Mouse (Mus musculus) layer of hippocampus, postnatal 14 days (tissue): ENCODE measurements around the gene Kansl1l. TPM values are rescaled to one million over a fixed set of nuclear protein-coding genes. Genes with fewer than 3 reads are reported as not detected.
A peak's percentile ranks its signal among the peaks of the same experiment; 100 is the strongest.

Experiments
- DNase-seq, 2 experiments: peaks; one replicate each; pipeline ENCODE4 v3.0.0; 2021 to 2022; ENCODE audit warnings: low spot score in 2 of 2, mixed read lengths in 1 of 2
- long read RNA-seq, 2 experiments: library from polyadenylated mRNA; stranded (forward); transcript quantifications; one replicate each; pipeline ENCODE4 v2.0.0; 2021
- total RNA-seq, 2 experiments: library from RNA; stranded (reverse); gene quantifications; 2 replicates each; pipeline ENCODE4 v1.2.3; 2021

Gene Kansl1l
- 10 to 100 TPM; 14.3 to 15.0 TPM for total RNA-seq
- long read RNA-seq, experiment 1, partial matches to known transcripts = 0 of 1 reads
- long read RNA-seq, experiment 1, other reads (novel, unspliced or antisense) = 1 of 1 reads
- long read RNA-seq, experiment 2, partial matches to known transcripts = 1 of 3 reads
- long read RNA-seq, experiment 2, other reads (novel, unspliced or antisense) = 2 of 3 reads

- DNase-seq = peak; percentile 88 to 95
These were observed at the start of gene Kansl1l for GRCm38 (mm10) chr1:66817453-66817839. Gene Kansl1l (minus strand): TSS chr1:66817562.

DNA sequence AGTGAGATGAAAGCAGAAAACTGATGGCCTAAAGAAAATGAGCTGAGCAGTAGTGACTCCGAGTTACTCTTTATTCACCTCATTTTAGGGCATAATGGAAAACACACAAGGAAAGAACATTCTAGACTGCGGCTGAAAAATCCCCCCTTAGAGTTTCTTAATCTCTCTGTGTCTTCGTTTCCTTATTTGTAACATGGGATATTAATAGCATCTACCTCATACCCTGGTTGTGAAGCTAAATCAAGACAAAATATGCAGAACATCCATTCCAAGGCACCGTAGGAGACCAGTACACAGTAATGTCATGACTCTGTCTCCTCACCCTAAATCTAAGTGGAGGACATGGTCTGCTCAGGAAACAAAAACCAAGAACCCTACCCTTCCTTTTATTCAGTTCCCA, 48.3 kb upstream of the Kansl1l start:
- DNase-seq = no peak

- DNase-seq = no peak
These were observed 46.6 kb upstream of the Kansl1l start for GRCm38 (mm10) chr1:66863741-66864495.

DNA sequence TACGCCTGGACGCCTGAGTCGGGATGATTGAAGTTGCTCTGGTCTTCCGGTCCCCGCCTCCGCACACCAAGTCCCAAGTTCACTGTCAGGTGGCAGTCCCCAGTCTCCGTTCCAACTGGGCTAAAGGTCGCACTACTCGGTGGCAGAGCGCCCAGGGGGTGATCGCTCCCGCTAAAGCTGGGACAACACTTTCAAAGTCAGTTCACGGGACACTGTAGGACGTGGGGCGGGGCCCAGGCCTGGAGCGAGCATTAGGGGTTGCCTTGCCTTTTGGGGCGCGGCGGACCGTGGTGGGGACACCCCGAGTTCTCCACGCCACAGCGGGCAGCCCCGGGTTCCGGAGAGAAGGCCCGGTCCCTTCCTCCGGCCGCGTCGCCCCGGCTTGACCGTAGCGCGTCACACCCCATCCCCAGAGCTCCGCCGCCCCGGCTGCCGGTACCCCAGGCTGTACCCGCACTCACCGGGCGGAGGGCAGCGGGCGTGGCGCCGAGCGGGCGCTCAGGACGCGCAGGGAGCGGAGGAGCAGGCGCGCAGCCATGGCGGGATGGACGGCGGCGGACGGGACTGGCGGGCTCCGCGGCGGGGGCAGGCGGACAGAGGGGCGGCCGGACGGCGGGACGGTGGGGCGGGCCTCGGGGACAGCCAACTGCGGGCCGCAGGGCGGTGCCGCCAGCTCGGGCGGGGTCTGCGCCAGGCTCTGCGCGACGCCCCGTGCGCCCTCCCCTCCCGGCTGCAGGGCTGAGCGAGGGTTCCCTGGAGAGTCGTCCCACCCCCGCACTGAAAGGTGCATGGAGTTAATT, 45.5 kb upstream of the Kansl1l start, which contains the start of gene Acadl:
TSS of gene Acadl (minus strand) at position 566 of the 800 bp plus-strand sequence.
- peak; percentile 64 to 66 for DNase-seq

DNA sequence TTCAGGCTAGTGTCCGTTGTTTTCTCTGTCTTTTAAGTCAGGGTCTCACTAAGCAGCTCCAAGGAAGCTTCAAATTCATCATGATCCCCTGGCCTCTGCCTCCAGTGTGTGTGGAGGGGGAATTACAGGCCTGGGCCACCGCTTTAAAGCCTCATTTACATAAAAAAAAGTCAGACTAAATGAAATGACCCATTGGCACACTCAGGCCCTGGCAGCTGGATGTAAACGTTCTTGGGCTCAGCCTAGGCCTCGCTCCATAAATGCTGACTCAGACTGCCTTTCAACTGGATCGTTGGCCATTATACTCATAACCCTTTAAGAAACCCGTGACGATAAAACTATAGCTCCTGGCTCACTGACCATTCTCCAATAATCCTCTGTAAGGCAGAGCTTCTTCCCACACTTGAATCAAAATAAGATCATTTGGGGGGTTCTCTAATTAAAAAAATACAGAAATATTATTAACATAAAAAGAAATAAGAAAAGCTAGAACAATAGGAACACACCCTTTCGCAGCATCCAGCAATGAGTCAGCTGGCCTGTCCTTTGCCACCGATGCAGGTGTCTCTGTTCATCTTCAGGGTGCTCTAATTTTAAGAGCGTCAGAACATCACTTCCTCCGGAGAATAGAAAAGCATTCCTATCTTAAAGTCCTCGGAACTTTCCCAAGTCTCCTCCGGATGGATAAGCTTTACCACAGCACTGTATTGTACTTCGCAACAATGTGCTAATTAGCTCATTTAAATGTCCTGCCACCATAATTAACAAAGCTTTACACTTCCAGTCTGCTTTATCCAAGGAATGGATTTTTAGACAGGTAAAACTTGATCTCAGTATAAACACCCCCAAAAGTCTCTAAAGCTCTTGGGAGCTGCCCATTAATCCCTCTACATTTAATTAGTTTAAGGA, 44.7 kb upstream of the Kansl1l start:
- no peak for DNase-seq

GRCm38 (mm10) chr1:66847506-66847905, 30.1 kb upstream of the Kansl1l start:
- DNase-seq = no peak

- no peak for DNase-seq
These were observed 28.4 kb upstream of the Kansl1l start for GRCm38 (mm10) chr1:66845690-66846318.

DNA sequence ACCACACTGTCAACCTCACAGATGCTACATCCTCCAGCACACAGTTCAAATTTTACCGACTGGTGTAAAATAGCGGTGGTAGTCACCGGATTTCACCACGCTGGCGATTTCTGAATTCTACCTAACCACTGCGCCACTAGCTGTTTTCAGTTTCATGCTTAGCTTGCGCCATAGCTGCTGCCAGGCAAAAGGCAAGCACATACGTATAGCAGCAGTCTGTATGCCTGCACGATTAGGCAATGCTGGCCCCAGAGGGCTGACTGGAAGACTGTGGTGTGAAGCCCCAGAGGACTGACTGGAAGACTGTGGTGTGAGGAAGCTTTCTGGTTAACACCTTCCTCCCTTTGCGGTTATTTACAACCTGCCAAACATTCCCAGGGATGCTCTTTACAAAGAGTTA, 24.6 kb upstream of the Kansl1l start:
- DNase-seq = no peak

- DNase-seq = no peak
These were observed 24.1 kb upstream of the Kansl1l start for GRCm38 (mm10) chr1:66841510-66841909.

DNA sequence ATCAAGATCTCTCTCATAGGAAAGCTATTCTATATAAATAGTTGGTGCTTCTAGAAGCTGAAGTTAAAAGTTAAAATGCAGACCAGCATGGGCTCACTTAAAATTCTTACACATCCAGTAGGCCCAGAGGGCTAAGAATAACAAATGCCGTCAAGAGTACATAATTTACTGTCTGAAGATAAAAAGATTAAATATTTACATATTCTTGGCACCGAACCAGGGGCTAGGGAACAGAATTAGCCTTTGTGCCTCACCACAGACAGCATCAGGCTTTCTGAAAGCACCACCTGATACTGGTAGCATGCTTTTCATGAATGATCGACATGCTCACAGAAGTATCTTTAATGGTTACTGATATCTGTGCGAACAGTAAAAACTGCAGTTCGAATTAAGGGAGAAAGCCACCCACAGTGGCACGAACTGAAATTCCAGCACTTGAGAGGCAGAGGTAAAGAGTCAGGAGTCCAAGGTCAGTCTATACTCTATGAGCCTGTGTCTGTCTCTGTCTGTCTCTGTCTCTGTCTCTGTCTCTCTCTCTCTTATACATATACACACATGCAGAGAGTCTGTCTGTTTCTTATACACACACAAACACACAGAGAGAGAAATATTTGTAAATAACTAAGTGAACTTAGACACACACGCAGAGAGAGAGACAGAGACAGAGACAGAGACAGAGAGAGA, 22.5 kb upstream of the Kansl1l start:
- no peak for DNase-seq

DNA sequence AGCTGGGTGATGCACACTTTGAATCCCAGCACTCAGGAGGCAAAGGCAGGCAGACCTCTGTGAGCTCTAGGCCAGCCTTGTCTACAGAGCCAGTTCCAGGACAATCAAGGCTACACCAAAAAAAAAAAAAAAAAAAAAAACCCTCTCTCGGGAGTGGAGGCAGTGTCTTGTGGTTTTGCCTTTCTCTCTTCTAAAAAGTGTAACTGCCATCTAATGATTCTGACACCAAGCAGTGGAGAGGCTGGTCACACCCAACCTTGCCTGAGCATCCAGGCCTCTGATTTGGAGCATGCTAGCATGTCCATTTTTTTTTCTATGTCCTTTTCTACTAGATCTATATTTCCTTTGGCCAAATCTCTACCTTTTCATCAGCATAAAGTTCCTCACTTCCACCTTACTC, 21.8 kb upstream of the Kansl1l start:
- DNase-seq = no peak

DNA sequence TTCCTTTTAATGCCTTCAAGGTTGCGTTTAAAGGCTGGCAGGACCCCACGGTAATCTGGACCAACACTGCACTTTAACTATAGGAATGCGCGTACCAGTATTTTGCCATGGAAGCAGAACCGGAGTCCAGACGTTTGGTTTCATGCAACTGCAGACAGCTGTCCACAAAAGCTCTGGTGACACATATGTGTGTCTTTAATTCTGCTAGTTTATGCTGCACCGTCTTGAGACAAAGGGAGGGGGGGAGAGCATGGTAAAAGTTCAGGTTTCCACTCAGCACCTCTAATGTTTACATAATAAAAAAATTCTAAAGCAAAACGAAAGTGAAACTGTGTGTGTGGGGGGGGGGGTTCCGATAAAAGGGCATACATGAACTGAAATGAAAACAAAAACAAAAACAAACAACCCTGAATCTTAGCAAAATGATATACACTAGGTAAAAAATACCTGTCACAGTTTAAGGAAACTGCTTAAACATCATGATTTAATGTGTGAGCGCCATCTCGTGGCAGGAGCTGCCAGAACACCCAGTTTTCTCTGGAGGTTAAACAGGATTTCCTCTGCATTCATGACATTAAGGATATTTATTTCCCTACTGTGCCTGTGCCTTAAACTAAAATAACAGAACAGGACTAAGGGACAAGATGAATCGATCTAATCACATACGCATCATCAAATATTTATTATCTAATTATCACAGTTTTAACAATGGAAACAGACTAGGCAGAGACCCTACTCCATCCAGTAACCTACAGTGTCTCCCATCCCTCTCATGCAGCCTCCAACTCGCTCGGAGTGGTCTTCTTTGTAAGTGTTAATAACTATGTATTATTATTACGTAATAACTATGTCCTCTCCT, 21.1 kb upstream of the Kansl1l start:
- peak; percentile 52 to 80 for DNase-seq

- no peak for DNase-seq
These were observed 19.8 kb upstream of the Kansl1l start for GRCm38 (mm10) chr1:66837207-66837606.

DNA sequence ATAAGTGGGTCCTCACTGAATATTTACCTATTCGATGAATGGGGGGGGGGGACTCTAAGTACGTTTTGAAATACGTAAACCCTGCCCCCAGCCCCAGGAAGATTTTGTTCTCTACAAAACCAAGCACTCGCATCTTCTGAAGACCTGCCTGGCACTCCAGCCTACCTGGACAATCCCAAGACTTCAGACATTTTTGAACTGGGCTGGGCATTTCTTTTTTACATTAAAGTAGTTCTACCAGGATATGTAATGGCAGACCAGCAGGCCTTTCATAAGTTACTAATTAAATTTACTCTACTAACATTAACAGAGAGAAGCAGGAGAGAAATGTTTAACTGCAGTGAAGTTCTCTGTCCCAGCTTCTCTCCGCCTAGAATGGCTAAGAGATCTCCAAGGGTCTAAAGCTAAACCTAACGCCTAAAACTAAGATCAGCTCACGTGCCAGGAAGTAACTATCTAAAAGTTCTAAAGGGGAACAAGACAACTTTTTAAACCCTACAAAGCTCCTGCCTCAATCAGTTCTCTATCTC, 15.3 kb upstream of the Kansl1l start:
- DNase-seq = no peak

DNA sequence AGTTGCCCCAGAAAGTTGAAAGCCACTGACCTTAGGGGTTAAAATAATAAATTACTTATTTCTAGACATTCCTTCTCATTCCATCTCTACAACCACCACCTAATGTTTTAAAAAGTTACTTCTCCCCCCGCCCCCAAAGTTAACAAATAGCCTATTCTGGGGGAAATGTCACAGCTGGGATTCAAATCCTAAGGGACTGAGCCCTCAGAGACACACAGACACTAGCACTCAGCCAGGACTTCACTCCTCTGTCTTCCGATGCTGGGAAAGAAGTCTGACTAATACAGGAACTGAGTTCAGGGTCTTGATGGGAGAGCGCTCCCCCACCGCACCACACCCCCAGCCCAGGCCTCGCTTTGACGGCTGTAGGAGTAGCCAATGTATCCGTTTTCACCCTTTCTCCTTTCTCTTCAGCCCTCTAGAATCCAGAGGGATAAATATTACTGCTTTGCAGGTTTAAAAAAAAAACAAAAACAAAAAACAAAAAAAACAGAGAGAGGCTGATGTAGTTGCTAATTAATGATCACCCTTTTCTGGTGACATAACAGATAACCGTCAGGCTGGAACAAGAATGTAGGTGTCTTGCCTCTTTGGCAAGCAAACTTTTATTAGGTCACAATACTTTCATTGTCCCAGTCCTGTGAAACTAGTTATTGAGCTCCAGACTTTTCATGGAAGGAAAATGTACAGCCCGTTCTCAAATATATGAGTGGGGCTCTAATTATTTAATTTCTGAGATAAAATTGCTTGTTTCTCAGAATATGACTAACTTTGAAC, 14.7 kb upstream of the Kansl1l start:
- no peak for DNase-seq

DNA sequence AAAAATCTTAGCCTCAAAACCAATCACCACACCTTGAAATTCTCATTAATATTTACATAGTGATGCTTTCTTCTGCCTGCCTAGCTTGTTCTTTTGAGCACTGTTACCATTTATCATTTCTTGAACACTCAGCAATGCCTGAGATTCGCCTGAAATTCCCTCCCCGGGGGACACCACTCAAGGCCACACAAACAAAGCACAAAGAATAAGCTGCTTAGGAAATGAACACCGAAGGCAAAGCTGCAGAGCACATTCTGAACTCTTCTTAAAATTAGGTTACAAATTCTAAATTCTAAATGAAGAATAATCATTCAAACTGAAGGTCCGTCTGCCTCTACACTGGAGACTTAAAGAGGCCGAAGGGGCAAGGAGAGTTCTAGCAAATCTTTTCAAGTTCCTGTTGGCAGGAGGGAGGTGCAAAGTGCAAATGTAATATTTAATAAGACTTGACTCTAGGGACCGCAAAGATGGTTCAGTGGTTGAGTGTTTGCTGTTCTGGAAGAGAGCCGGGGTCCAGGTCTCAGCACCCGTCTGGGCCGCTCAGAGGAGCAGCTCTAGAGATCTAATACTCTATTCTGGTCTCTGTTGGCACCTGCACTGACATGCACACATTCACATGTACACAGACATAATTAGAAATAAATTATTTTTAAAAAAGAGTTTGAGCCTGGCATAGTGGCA, 12.2 kb upstream of the Kansl1l start:
- no peak for DNase-seq

GRCm38 (mm10) chr1:66821966-66822365, 4.6 kb upstream of the Kansl1l start:
- DNase-seq = no peak
